Mouse (Mus musculus) lung, adult 2 months (tissue): Measurements from ENCODE around the gene Capn5.

ENCODE experiments used
- CTCF ChIP-seq: fragments of 200-500 bp; IDR thresholded peaks from 2 replicates; pipeline ENCODE4 v1.5.1; 2011; ENCODE audit warnings: mild to moderate bottlenecking, low read length, control low read depth; ENCODE audit not compliant: insufficient read depth
- POLR2A ChIP-seq: fragments of 200-500 bp; IDR thresholded peaks from 2 replicates; pipeline ENCODE4 v1.6.1; 2011; ENCODE audit warnings: low read depth, mild to moderate bottlenecking, control low read depth, low read length, borderline replicate concordance; ENCODE audit errors: extremely low read depth

GRCm38 (mm10) chr7:98188680-98189079 lies 10.6 kb upstream of the Capn5 start:
- TF ChIP-seq CTCF (no peak), POLR2A (no peak)
